Comparison of ENCODE assay signal across 22 mouse cellular contexts in the genomic region with DNA sequence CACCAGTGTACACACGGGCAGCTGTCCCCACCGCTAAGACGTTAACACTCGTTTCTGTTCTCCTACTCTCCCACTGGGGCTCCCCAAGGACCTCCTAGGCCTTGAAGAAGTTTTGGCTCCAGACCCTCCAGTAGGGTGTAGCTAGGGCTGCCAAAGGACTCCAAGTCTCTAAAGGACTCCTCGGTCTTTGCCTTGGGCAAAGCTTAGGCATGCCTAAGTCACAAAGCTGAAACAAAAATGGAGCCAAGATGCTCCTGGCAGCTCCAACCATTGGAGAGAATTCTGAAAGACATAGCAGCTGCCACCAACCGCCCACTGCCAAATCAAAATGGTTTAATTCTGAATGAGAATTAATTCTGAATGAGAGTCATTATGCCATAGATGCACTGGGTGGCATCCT. TPM values are rescaled to one million over a fixed set of nuclear protein-coding genes. Genes with fewer than 3 reads are reported as not detected.
A peak's percentile ranks its signal among the peaks of the same experiment; 100 is the strongest.
DNase-seq lines count a peak whose midpoint lies in the region; ATAC-seq and TF ChIP-seq lines count a peak whose summit lies in the region.
"Had no signal": no experiment of that assay in that cellular context is flagged by ENCODE, and none has a peak within 500 bp of the region (broad histone marks: within the 10 kb centered on the region; RNA-seq: fewer than 3 reads in every experiment).

No protein-coding gene starts in this region.

- WGBS in forebrain, embryonic 14.5 days, result 79% methylated on average over 6 of the region's 6 CpGs
- WGBS in forebrain, embryonic 11.5 days, result 84% methylated on average over 6 of the region's 6 CpGs
- WGBS in midbrain, postnatal 0 days, result 69% methylated on average over 6 of the region's 6 CpGs
- WGBS in midbrain, embryonic 15.5 days, result 82% methylated on average over 6 of the region's 6 CpGs

- no peaks in the 10 kb centered on the region for H3K9me3 ChIP-seq in forebrain, embryonic 14.5 days (replicated peaks; ENCODE audit: control insufficient read depth, low read length)
- H3K9me3 ChIP-seq in forebrain, embryonic 11.5 days (ENCODE audit: control insufficient read depth, low read length), result no peaks in the 10 kb centered on the region
- H3K9me3 ChIP-seq in midbrain, postnatal 0 days (ENCODE audit: low read length), result no peaks in the 10 kb centered on the region
- no peaks in the 10 kb centered on the region for H3K9me3 ChIP-seq in midbrain, embryonic 15.5 days
- H3K9me3 ChIP-seq: embryonic facial prominence, embryonic 10.5 days; intestine, embryonic 15.5 days; liver, embryonic 12.5 days; megakaryocyte, embryonic 14.5 days had no signal

- TF ChIP-seq CTCF in midbrain, postnatal 0 days (IDR thresholded peaks at IDR 0.05), result no peak

- no peaks in the 10 kb centered on the region for H3K27me3 ChIP-seq in forebrain, embryonic 14.5 days (replicated peaks; ENCODE audit: control insufficient read depth, insufficient read depth, low read length)
- no peaks in the 10 kb centered on the region for H3K27me3 ChIP-seq in forebrain, embryonic 11.5 days (ENCODE audit: control insufficient read depth, insufficient read depth, low read length)
- H3K27me3 ChIP-seq in midbrain, postnatal 0 days (ENCODE audit: insufficient read depth, low read length), result no peaks in the 10 kb centered on the region
- H3K27me3 ChIP-seq in midbrain, embryonic 15.5 days (replicated peaks), result no peaks in the 10 kb centered on the region
- H3K27me3 ChIP-seq: intestine, embryonic 15.5 days; liver, embryonic 12.5 days; Patski had no signal

- H3K4me1 ChIP-seq in forebrain, embryonic 14.5 days (ENCODE audit: control insufficient read depth, insufficient read depth, low read length), result no peaks in the 10 kb centered on the region
- H3K4me1 ChIP-seq in forebrain, embryonic 11.5 days (replicated peaks; ENCODE audit: control insufficient read depth, insufficient read depth, low read length), result no peaks in the 10 kb centered on the region
- H3K4me1 ChIP-seq in midbrain, postnatal 0 days (ENCODE audit: insufficient read depth, low read length), result no peaks in the 10 kb centered on the region
- no peaks in the 10 kb centered on the region for H3K4me1 ChIP-seq in midbrain, embryonic 15.5 days
- H3K4me1 ChIP-seq: embryonic facial prominence, embryonic 10.5 days; intestine, embryonic 15.5 days; liver, embryonic 12.5 days; megakaryocyte, embryonic 14.5 days had no signal

- no peaks in the 10 kb centered on the region for H3K36me3 ChIP-seq in forebrain, embryonic 14.5 days (ENCODE audit: control insufficient read depth, insufficient read depth, low read length)
- no peaks in the 10 kb centered on the region for H3K36me3 ChIP-seq in forebrain, embryonic 11.5 days (ENCODE audit: control insufficient read depth, insufficient read depth, low read length)
- H3K36me3 ChIP-seq in midbrain, postnatal 0 days (ENCODE audit: insufficient read depth, low read length), result no peaks in the 10 kb centered on the region
- H3K36me3 ChIP-seq in midbrain, embryonic 15.5 days (replicated peaks), result no peaks in the 10 kb centered on the region
- H3K36me3 ChIP-seq: embryonic facial prominence, embryonic 10.5 days; intestine, embryonic 15.5 days; liver, embryonic 12.5 days had no signal

- H3K4me3 ChIP-seq in forebrain, embryonic 14.5 days (ENCODE audit: low read depth, low read length), result no peak overlapping the region
- H3K4me3 ChIP-seq in forebrain, embryonic 11.5 days (ENCODE audit: low read depth, low read length), result no peak overlapping the region
- no peak overlapping the region for H3K4me3 ChIP-seq in midbrain, postnatal 0 days (ENCODE audit: low read depth, low read length)
- H3K4me3 ChIP-seq in midbrain, embryonic 15.5 days, result no peak overlapping the region
- H3K4me3 ChIP-seq: embryonic facial prominence, embryonic 10.5 days; intestine, embryonic 15.5 days; liver, embryonic 12.5 days; megakaryocyte, embryonic 14.5 days; myocyte had no signal

- no peak overlapping the region for H3K9ac ChIP-seq in forebrain, embryonic 14.5 days (ENCODE audit: low read length)
- H3K9ac ChIP-seq in forebrain, embryonic 11.5 days (ENCODE audit: low read length), result no peak overlapping the region
- H3K9ac ChIP-seq in midbrain, postnatal 0 days (replicated peaks; ENCODE audit: low read length, poor library complexity, severe bottlenecking), result no peak overlapping the region
- no peak overlapping the region for H3K9ac ChIP-seq in midbrain, embryonic 15.5 days
- H3K9ac ChIP-seq: intestine, embryonic 15.5 days; liver, embryonic 12.5 days had no signal

- H3K4me2 ChIP-seq in forebrain, embryonic 14.5 days (ENCODE audit: low read length), result no peak overlapping the region
- no peak overlapping the region for H3K4me2 ChIP-seq in forebrain, embryonic 11.5 days (ENCODE audit: low read depth, low read length, severe bottlenecking)
- no peak overlapping the region for H3K4me2 ChIP-seq in midbrain, postnatal 0 days (ENCODE audit: low read depth, low read length, poor library complexity, severe bottlenecking)
- H3K4me2 ChIP-seq in midbrain, embryonic 15.5 days, result no peak overlapping the region
- H3K4me2 ChIP-seq: heart, embryonic 11.5 days; intestine, embryonic 15.5 days; liver, embryonic 12.5 days had no signal

- no peak for ATAC-seq in forebrain, embryonic 14.5 days
- ATAC-seq in forebrain, embryonic 11.5 days (replicated peaks; ENCODE audit: low FRiP score), result no peak
- no peak for ATAC-seq in midbrain, postnatal 0 days (ENCODE audit: low FRiP score)
- ATAC-seq in midbrain, embryonic 15.5 days (replicated peaks), result no peak
- ATAC-seq: intestine, embryonic 15.5 days; liver, embryonic 12.5 days; lung, postnatal 0 days; Patski had no signal

- DNase-seq in forebrain, embryonic 14.5 days (ENCODE audit: low spot score), result peak; percentile 45
- DNase-seq in forebrain, embryonic 11.5 days (ENCODE audit: low spot score), result no peak
- DNase-seq in midbrain, postnatal 0 days (ENCODE audit: low spot score), result peak; percentile 74
- peak; percentile 19 to 29 for DNase-seq in cerebellum, postnatal 36 days
- DNase-seq in telencephalon, adult 2 months (ENCODE audit: low read depth, low spot score), result peak; percentile 34
- DNase-seq in embryo, embryonic 9.5 days (ENCODE audit: extremely low spot score), result no peak
- DNase-seq in thymus, postnatal 36 days, result no peak
- DNase-seq: gastrocnemius, postnatal 10 days; heart, postnatal 4 days; thymus, postnatal 25 days had no signal

- H3K27ac ChIP-seq in forebrain, embryonic 14.5 days (ENCODE audit: low read depth, low read length), result no peak overlapping the region
- H3K27ac ChIP-seq in forebrain, embryonic 11.5 days (ENCODE audit: low read depth, low read length), result no peak overlapping the region
- no peak overlapping the region for H3K27ac ChIP-seq in midbrain, postnatal 0 days (ENCODE audit: low read depth, low read length)
- H3K27ac ChIP-seq in midbrain, embryonic 15.5 days, result no peak overlapping the region
- H3K27ac ChIP-seq: embryonic facial prominence, embryonic 10.5 days; intestine, embryonic 15.5 days; kidney, postnatal 0 days; liver, embryonic 12.5 days had no signal

RNA-seq across cellular contexts. Expression of gene Bpifb5, which starts 9.9 kb away (rescaled TPM):
- 0.22 and 0.51 TPM in 2 replicates for polyA plus RNA-seq in forebrain, embryonic 14.5 days (2014; fragmentation: Nextera tagmentation; extraction: Ambion mirVana)
- 0.16 TPM in 1 of 2 replicates, not detected in the other for polyA plus RNA-seq in forebrain, embryonic 11.5 days (2014; fragmentation: Nextera tagmentation; extraction: Ambion mirVana)
- total RNA-seq in midbrain, postnatal 0 days (2014; rRNA removed), result 0.44 and 0.52 TPM in 2 replicates
- 0.27 TPM in 1 of 2 replicates, not detected in the other for polyA plus RNA-seq in midbrain, postnatal 0 days (2015; fragmentation: Nextera tagmentation; extraction: Ambion mirVana)
- polyA plus RNA-seq in midbrain, embryonic 15.5 days (2015; fragmentation: Nextera tagmentation; extraction: Ambion mirVana), result 0.13 and 0.41 TPM in 2 replicates
- total RNA-seq: gastrocnemius, postnatal 10 days; heart, postnatal 4 days had no signal
- polyA plus RNA-seq: liver, embryonic 12.5 days; myocyte had no signal

RNA-seq across cellular contexts. Expression of gene Bpifb9a, which starts 24.2 kb away (rescaled TPM):
- polyA plus RNA-seq in forebrain, embryonic 14.5 days (2014; fragmentation: Nextera tagmentation; extraction: Ambion mirVana), result not detected in 2 replicates
- polyA plus RNA-seq in forebrain, embryonic 11.5 days (2014; fragmentation: Nextera tagmentation; extraction: Ambion mirVana), result not detected in 2 replicates
- total RNA-seq in midbrain, postnatal 0 days (2014; rRNA removed), result not detected in 2 replicates
- polyA plus RNA-seq in midbrain, postnatal 0 days (2015; fragmentation: Nextera tagmentation; extraction: Ambion mirVana), result 0.47 TPM in 1 of 2 replicates, not detected in the other
- polyA plus RNA-seq in midbrain, embryonic 15.5 days (2015; fragmentation: Nextera tagmentation; extraction: Ambion mirVana), result not detected in 2 replicates
- total RNA-seq: gastrocnemius, postnatal 10 days; heart, postnatal 4 days; left cerebral cortex, postnatal 10 days had no signal
- polyA plus RNA-seq: embryonic facial prominence, embryonic 10.5 days; heart, embryonic 11.5 days; intestine, embryonic 15.5 days; kidney, postnatal 0 days; liver, embryonic 12.5 days; lung, postnatal 0 days; myocyte; Patski; stomach, embryonic 14.5 days had no signal

RNA-seq across cellular contexts. Expression of gene Bpifb1, which starts 42.8 kb away (rescaled TPM):
- polyA plus RNA-seq in forebrain, embryonic 14.5 days (2014; fragmentation: Nextera tagmentation; extraction: Ambion mirVana), result 0.28 and 0.48 TPM in 2 replicates
- not detected in 2 replicates for polyA plus RNA-seq in forebrain, embryonic 11.5 days (2014; fragmentation: Nextera tagmentation; extraction: Ambion mirVana)
- 0.27 and 0.47 TPM in 2 replicates for total RNA-seq in midbrain, postnatal 0 days (2014; rRNA removed)
- polyA plus RNA-seq in midbrain, postnatal 0 days (2015; fragmentation: Nextera tagmentation; extraction: Ambion mirVana), result 0.72 and 0.83 TPM in 2 replicates
- 0.50 and 0.66 TPM in 2 replicates for polyA plus RNA-seq in midbrain, embryonic 15.5 days (2015; fragmentation: Nextera tagmentation; extraction: Ambion mirVana)
- total RNA-seq: gastrocnemius, postnatal 10 days had no signal
- polyA plus RNA-seq: embryonic facial prominence, embryonic 10.5 days; myocyte had no signal

Comparison
In these comparisons a context has a peak if more than half of its experiments do, and no peak if none do; other contexts are left out.
1. DNase-seq: peak in forebrain, embryonic 14.5 days (single experiment), midbrain, postnatal 0 days (single experiment), cerebellum, postnatal 36 days (2 of 2) and telencephalon, adult 2 months (single experiment); none in forebrain, embryonic 11.5 days (single experiment), embryo, embryonic 9.5 days (single experiment) and thymus, postnatal 36 days (0 of 2).